Mouse (Mus musculus): ENCODE results near the gene Sema4b.

Sema4b gene

DNA sequence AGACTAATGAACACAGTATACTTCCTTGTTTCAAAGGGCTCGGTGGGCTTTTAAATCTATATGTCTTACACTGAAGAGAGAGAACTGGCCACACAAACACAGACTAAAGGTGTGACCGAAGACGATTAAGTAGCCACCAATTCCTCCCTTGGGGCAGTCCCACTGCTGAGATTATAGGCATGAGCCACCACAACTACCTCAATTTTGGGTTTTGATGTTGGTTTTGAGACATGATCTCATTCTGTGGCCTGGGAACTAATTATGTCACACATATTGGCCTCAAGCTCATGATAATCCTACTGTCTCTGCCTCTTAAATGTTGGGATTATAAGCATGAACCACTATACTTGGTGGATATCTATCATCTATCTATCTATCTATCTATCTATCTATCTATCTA lies 9.2 kb upstream of the Sema4b start:
- DNase-seq (ENCODE audit: low read depth, low spot score) = no peak

DNA sequence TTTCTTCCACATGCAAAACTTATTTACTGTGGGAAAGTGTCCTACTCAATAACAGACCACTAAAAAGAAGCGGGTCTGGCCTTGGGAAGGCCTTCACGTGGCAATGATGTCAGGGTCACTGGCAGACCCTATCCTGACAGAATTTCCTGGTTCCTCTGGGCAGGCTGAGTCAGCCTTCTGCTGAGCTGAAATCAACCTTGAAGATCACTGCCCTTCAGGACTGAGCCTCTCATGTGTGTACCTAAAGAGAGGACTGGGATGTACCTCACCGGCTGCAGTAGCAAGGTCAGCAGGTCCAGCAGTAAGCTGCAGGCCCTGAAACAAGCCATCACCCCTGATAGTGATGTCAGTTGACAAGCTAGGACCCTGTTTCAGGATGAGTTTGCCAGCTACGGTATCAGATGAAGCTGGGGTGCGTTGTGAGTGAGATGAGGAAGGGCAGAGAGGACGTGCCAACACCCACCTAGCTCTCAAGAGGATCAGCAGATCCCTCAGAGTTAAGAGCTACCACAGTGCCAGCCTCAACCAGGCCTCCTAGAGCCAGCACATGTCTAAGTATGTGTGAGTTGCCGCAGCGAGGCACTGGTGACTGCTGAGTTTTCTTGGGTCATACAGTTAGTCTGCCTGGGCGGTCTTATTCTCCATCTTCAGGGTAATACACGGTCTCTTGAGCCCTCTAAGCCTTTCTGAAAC lies 8.5 kb upstream of the Sema4b start:
- no peak for DNase-seq (ENCODE audit: low read depth, low spot score)

DNA sequence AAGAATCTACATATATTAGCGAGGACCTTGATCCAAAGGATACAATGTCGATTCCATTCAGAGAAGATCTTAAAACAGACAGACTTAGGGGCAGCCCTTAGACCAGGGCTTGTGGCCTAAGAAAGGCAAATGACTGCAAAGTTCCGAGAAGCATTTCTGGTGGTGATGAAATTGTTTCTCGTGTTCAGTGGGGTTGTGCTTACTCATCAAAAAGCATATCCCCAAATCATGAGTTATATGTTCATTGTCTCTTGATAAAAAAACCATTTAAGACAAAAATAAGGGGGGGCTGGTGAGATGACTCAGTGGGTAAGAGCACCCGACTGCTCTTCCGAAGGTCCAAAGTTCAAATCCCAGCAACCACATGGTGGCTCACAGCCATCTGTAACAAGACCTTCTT lies 7.3 kb upstream of the Sema4b start:
- no peak for DNase-seq (ENCODE audit: low read depth, low spot score)

DNA sequence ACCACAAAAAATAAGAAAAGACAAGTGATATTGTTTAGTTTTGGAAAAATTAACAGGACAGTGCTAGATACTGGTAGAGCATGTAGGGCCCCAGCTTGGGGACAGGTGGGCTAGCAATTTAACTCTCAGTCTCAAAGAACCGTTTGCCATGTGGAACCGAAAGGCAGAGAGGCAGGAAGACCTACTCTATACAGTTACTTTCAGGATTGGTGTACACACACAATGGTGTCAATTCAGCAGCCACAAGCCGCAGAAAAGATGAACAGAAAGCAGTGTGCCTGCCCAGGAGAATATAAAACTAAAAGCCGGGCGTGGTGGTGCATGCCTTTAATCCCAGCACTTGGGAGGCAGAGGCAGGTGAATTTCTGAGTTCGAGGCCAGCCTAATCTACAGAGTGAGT lies 6.9 kb upstream of the Sema4b start:
- DNase-seq (ENCODE audit: low read depth, low spot score) = peak; percentile 40

DNA sequence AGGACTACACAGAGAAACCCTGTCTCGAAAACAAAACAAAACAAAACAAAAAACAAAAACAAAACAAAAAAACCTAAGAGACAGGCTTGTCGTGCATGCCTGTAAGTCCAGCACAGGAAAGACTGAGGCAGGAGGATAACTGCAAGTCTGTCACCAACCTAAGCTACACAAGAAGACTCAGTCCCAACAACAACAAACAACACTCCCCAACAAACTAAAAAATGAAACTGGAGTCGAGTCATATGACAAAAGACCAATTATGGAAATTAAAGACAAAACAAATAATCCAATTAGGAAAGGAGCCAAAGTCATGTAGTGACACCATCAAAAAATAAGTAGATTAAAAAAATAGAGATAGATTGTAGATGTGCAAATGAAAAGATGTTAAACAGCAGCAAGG lies 6.4 kb upstream of the Sema4b start:
- DNase-seq (ENCODE audit: low read depth, low spot score) = no peak

DNA sequence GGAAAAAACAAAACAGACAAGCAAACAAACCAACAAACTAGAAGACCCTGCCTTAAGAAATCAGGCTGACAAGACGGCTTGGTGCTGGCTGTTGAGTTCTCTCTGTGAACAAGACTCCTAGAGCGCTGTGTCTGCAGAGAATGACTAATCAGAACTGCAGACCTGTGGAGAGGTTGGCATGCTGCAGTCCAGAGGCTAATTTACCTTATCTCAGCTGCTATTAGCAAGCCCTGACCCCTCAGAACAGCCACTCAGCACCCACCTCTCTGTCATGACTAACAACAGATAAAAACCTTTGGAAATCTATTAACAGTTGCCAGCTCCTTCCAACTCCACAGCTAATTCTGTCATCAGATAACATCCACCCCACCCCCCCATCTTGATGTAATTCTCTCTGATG lies 5.6 kb upstream of the Sema4b start:
- DNase-seq (ENCODE audit: low read depth, low spot score) = no peak

DNA sequence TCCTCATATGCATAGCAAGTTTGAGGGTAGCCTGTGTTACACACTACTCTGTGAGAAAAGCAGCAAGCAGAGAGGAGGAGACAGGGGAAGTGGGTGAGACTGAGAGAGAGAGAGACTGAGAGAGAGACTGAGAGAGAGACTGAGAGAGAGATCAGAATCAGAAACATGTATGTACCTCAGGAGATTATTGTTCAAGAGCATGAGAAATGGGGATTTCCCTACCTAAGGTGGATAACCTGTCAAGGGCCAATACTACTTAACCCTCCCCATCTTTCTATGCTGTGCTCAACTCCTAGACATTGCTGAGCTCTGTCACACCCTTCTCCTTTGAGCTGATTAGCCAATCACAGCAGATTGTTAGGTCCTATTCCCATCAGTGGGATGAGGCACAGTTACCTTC lies 4.5 kb upstream of the Sema4b start:
- peak; percentile 71 for DNase-seq (ENCODE audit: low read depth, low spot score)

DNA sequence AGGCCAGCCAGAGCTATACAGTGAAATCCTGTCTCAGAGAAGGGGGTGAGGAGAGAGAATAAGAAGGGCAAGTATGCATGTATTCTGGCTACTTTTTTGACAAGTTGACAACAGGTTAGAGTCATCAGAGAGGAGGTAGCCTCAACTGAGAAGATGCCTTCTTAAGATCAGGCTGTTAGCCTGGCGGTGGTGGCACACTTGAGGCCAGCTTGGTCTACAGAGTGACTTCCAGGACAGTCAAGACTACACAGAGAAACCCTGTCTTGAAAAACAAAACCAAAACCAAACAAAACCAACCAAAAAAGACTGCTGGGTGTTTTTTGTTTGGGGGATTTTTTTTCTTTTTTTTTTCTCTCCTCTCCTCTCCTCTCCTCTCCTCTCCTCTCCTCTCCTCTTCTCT lies 3.2 kb upstream of the Sema4b start:
- peak; percentile 51 for DNase-seq (ENCODE audit: low read depth, low spot score)

DNA sequence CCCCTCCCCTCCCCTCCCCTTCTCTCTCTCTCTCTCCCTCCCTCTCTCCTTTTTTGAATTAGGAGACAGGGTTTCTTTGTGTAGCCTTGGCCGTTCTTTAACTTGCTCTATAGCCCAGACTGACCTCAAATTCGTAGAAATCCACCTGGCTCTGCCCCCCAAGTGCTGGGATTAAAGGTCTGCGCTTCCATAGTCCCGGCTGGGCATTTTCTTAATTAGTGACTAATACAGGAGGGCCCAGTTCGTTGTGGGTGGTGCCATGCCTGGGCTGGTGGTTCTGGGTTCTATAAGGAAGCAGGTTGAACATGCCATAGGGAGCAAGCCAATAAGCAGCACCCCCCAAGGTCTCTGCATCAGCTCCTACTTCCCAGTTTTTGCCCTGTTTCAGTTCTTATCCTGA lies 2.7 kb upstream of the Sema4b start:
- no peak for DNase-seq (ENCODE audit: low read depth, low spot score)

DNA sequence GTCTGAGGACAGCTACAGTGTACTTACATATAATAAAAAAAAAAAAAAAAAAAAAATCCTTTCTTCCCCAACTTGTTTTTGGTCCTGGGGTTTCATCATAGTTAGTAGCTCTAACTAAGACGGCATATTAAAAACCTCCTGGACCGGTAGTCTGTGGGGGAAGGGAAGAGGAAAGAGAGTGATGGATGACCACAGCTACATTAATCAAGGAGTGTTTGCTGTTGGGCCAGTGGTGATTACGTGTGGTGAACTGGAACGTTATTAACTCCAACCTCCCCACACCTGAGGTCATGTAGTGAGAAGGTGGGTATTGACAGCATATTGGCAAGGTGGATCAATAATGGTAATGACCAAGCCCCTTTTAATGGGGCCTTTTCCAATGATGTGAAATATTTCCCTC lies 2.1 kb upstream of the Sema4b start:
- no peak for DNase-seq (ENCODE audit: low read depth, low spot score)

DNA sequence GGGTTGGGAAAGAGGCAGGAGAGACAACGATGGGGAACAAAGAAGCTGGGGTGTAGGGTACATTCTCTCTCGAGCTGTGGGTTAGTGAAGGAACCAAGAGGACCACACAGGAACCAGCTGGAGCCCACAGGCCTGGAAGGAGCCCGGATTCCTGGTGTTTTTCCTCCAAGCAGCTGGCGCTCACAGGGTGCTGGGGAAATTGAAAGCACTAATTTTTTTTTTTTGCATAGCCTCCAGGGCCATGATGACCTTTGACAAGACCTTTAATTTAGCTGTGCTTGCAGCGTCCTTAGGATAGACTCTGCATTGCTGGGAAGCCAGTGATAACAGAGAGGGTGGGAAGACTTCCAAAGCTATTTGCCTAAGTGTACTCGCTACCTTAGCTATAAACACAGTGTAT lies 1.7 kb upstream of the Sema4b start:
- DNase-seq (ENCODE audit: low read depth, low spot score) = no peak

DNA sequence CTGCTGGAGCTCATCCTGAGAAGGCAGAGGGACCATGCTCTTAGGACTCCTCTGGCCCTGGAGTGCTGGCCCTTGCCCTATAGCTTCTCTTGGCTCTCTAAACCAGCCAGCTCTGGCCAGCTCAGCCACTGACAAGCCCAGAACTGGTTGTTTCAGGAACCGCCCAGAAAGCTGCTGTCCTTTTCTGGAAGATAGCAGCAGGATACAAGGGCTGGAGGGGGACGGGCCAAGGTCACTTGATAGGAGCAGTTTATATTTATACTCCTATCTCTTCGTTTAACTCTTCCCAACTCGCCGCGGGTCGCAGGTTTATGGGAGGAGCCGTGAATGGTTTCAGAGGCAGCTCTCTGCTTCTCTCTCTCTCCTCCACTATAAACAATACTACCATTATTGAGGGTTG lies 620 bp upstream of the Sema4b start:
- DNase-seq (ENCODE audit: low read depth, low spot score) = no peak

DNA sequence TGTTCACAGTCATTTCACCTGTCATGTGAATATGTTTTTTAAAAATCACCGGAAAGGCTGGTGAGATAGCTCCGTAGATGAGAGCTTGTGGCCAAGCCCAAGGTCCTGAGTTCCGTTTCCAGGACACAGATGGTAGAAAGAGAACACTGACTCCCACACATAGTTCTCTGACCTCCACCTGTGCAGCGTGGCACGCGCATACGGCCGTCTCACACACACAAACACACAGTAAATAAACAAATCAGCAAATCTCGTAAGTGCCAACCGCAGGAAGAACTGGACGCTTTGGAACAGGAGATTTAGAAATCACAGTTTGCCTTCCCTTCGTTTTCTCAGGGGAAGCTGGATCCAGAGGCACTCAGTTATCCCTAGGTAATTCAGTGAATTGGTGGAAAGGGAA lies 860 bp downstream of the Sema4b start:
- DNase-seq (ENCODE audit: low read depth, low spot score) = no peak

DNA sequence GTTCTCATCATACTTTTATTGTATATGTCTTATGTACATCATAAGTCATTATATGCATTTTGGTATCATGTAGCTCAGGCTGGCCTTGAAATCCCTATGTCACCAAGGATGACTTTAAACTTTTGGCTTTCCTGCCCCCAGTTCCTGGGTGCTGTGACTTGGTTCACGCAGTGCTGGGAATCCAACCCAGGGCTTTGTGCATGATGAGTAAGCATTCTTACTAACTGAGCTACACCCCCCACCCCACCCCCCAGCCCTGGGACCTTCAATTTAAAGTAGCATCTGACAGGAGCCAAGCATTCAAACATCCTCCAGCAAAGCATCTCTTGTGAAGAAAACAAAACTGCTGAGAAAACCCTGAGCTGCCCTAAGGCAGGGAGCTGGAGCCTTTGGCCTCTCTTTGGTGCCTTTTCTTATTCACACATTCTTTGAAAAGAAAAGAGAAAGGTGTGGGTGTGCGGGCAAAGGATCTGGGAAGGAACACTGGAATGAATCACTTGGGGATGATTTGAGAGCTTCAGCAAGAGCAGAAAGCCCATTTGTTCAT lies 2.0 kb downstream of the Sema4b start:
- no peak for DNase-seq (ENCODE audit: low read depth, low spot score)

DNA sequence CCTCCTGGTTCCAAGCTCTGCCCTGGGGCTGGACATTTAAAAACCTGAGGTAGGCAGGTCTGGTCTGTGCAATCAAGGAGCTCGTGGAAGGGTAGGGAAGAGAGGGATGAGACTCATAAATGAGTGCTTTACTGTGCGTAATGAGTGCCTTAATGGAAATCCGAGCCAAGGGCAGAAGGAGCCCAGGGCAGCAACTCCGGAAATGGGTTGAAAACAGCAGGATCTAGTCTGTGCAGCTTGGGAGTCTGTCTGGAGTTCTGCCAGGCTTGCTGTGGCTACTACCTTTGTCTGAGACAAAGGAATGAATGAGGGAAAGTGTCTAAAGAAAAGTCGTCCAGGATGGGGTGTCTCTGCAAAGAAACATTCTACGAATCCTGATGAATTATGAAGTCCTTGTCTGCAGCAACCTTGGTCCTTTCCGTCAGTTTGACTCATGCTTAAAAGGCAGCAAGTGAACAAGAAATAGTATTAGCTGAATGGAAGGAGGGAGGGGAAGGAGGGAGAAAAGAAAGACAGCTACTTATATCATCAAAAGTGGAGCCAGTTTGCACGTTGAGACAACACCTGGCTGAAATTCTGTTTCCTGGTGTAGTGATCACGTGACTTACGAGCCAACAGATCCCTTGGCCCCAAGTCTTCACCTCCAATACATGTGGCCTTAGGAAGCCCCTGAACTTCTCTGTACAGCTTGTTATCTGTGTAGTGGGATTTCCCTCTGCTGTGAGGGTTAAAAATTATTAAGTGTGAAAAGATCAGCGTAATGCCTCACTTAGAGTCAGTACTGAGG lies 2.7 kb downstream of the Sema4b start:
- DNase-seq (ENCODE audit: low read depth, low spot score) = no peak

DNA sequence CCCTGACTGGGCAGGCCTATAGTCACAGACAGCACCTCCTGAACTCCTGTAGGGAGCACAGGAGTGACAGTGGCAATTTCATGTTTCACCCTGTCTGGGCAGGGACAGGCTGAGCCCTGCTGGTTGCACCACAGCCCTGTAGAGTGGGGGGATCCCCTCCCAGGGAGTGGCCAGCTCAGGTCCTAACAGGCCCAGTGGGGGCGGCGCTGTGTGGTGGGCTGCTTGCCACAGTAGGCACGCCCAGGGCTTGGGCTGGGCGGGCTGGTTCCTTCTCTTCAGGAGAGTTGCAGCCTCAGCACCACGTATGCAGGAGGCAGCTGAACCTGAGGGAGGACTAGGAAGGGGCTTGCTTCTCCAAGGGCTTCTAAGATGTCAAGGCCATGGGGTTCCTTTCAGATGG lies 4.8 kb downstream of the Sema4b start:
- DNase-seq (ENCODE audit: low read depth, low spot score) = no peak

DNA sequence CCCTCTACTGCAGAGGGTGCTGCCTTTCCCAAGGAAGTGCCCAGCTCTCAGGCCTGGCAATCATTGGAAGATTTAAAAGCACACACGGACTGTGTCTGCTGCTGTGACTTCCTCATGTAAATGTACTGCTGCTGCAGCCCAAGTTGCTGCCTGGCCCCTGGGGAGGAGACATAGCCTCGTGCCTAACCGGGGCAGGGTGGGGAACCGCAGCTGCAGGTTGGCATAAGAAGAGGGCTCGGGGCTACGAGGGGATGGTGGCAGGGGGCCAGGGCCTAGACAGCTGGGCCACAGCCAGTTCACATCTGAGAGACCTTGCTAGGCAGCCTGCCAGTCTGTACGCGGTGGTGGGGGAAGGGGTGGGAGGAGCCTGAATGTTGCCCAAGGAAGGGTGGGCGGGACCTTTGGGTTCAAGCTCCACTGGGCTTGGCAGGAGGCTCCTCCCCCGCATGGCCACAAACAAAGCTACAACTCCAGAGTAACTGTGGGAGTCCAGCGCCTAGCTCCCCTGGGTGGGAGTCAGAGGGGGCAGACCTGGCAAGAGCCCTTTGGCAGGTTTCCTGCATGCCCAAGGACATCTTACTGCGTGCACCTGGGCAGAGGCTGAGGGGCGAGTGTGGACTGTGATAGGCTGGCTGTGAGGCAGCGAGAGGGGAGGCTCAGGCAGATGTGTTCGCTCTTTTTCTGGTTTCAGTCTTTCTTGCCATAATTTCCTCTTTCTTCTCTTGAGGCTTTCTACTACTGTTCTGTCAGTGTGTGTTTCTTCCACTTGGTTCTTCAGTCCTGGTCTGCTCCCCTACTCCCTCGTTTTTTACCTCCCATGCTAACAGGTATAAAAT lies 5.8 kb downstream of the Sema4b start:
- DNase-seq (ENCODE audit: low read depth, low spot score) = peak; percentile 89

DNA sequence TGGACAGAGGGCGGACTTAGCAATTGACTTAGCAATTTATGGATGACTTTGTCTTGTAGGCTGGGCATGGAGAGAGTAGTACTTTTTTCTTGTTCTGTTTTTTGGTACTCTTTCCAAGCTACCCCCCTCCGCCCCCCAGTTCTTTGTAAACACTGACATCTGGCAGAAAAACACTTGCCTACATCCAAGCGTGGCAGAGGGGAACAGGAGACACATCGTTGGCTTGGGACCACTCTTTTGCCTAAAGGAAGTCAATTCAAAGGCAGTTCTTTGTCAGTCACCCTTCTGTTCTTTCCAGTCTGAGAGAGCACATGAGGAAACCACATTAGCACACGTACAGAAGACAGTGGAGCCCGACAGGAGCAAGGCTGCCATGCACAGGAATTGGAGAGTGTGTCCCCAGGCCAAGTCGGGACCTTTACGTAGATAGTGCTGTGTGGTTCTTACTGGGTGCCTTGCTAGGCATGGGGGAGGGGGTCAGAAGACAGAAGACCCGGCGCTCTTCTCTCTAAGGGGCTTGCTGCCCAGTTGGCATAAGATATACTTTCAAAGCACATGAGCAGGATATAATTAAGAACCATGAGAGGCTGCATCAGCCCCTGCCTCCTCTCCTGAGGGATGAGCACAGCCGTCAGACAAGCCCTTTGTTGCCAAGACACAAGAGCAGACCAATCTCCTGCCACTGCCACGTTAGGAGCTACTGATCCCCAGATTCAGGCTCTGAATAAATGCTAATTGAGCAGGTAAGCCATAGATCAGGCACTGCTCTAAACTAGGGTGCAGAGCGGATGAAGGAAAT lies 7.5 kb downstream of the Sema4b start:
- DNase-seq (ENCODE audit: low read depth, low spot score) = no peak

DNA sequence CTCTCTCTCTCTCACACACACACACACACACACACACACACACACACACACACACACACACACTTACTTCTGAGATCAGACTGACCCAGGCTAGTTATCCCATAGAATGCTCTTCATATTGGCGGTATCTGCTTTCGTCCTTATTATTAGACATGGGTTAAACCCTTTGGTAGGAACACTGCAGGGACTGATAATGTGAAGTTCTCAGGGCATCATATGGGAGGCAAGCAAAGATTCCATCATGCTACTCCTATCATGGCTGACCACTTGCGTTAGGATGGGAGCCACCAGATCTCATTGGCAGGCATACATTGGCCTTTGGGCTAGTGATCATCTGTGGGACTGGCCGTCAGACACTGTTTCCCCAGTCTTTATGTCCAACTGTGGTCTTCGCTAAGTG lies 8.5 kb downstream of the Sema4b start:
- no peak for DNase-seq (ENCODE audit: low read depth, low spot score)

DNA sequence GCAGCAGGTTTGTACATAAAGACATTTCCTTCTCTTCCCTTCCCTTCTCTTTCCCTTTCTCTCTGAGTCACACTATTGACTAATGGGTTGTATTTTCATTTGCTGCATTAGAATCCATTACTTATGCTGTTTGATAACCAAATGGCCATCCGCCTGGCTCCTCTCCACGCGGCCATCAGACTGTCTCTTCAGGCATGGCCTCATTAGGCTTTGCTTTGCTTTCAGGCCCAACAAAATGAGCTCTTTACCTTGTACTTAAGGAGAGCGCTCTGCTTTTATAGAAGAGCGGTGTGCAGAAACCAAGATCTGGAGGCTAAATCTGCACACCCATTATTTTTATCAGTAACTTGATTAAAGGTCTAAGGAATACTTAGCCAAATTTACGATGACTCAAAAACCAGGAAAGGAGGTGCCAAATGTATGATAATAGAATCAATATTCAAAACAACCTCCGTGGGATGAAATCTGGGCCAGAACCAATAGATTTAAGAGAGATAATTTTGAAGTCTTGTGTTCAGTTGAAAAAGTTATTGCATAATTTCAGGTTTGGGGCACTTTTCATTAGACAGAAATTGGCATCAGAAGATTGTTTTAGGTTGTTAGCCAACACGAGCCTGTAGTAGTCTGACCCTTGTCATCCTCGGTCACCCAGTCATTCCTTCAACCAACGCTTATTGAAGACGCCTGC lies 9.1 kb downstream of the Sema4b start:
- no peak for DNase-seq (ENCODE audit: low read depth, low spot score)

DNA sequence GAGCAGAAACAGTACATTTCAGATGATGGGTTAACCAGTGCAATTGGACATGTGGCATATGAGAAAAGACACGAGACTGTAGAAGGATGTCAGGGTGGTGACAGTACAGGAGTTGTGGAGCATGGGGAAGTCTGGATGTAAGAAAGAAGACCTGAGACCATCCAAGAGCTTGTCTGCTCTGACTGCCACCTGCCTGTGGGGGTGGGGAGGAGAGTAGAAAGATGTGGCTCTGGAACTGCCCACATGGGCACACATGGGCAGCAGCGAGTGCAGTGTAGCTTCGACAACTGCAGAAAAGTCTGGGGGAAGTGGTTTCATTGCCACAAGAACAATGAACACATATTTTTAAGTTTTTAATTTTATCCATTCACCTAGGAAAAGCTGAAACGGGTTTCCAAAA lies 10.7 kb downstream of the Sema4b start:
- peak; percentile 49 for DNase-seq (ENCODE audit: low read depth, low spot score)

Measured in CD4-positive, CD25-positive, alpha-beta regulatory T cell, adult 2 months (primary cell).